Comparison of ENCODE assay signal across 17 mouse cellular contexts in genomic region chr11:108952343-108952742, GRCm38 (mm10). TPM values are rescaled to one million over a fixed set of nuclear protein-coding genes. Genes with fewer than 3 reads are reported as not detected.
"Had no signal": no experiment of that assay in that cellular context is flagged by ENCODE, and none has a peak within 500 bp of the region (broad histone marks: within the 10 kb centered on the region; RNA-seq: fewer than 3 reads in every experiment).

No protein-coding gene starts in this region.

- DNase-seq: liver, postnatal 0 days; lung, adult 2 months; lung, postnatal 14 days; lung, postnatal 36 days; right cerebral cortex, postnatal 14 days; thymus, adult 2 months; thymus, postnatal 25 days; thymus, postnatal 4 days had no signal

- H3K36me3 ChIP-seq: midbrain, embryonic 15.5 days; stomach, embryonic 15.5 days had no signal

- H3K9ac ChIP-seq: liver, postnatal 0 days; lung, embryonic 15.5 days; midbrain, embryonic 13.5 days; midbrain, embryonic 15.5 days; neural tube, embryonic 12.5 days; stomach, embryonic 15.5 days had no signal

- H3K4me1 ChIP-seq: megakaryocyte, embryonic 14.5 days; stomach, embryonic 15.5 days had no signal

- H3K27ac ChIP-seq: lung, embryonic 15.5 days; macrophage; midbrain, embryonic 13.5 days; midbrain, embryonic 15.5 days; neural tube, embryonic 12.5 days; stomach, embryonic 15.5 days; stomach, postnatal 0 days had no signal

- ATAC-seq: liver, postnatal 0 days; midbrain, embryonic 13.5 days; midbrain, embryonic 15.5 days had no signal

- H3K4me3 ChIP-seq: lung, embryonic 15.5 days; megakaryocyte, embryonic 14.5 days; midbrain, embryonic 13.5 days; midbrain, embryonic 15.5 days; neural tube, embryonic 12.5 days; stomach, embryonic 15.5 days had no signal

- H3K27me3 ChIP-seq: lung, embryonic 15.5 days; megakaryocyte, embryonic 14.5 days; midbrain, embryonic 13.5 days; midbrain, embryonic 15.5 days; neural tube, embryonic 12.5 days; stomach, embryonic 15.5 days had no signal

- H3K9me3 ChIP-seq: lung, embryonic 15.5 days; midbrain, embryonic 13.5 days; midbrain, embryonic 15.5 days; neural tube, embryonic 12.5 days; stomach, embryonic 15.5 days had no signal

- H3K4me2 ChIP-seq: lung, embryonic 15.5 days; midbrain, embryonic 11.5 days; midbrain, embryonic 13.5 days; midbrain, embryonic 15.5 days; neural tube, embryonic 12.5 days; stomach, embryonic 15.5 days had no signal

RNA-seq across cellular contexts. Expression of gene Axin2, which starts 32.2 kb away (rescaled TPM):
- polyA plus RNA-seq: macrophage had no signal
